Mouse (Mus musculus) CD8-positive naive resting alpha-beta T cell, adult 57 days (primary cell): ENCODE data around the gene Bad. TPM values are rescaled to one million over a fixed set of nuclear protein-coding genes. Genes with fewer than 3 reads are reported as not detected.

Experiments used
- total RNA-seq: library from RNA; stranded (reverse); gene quantifications from one replicate; pipeline ENCODE4 v1.2.4, GENCODE M21; 2023

Bad gene
- total RNA-seq: 7.8 TPM

DNA sequence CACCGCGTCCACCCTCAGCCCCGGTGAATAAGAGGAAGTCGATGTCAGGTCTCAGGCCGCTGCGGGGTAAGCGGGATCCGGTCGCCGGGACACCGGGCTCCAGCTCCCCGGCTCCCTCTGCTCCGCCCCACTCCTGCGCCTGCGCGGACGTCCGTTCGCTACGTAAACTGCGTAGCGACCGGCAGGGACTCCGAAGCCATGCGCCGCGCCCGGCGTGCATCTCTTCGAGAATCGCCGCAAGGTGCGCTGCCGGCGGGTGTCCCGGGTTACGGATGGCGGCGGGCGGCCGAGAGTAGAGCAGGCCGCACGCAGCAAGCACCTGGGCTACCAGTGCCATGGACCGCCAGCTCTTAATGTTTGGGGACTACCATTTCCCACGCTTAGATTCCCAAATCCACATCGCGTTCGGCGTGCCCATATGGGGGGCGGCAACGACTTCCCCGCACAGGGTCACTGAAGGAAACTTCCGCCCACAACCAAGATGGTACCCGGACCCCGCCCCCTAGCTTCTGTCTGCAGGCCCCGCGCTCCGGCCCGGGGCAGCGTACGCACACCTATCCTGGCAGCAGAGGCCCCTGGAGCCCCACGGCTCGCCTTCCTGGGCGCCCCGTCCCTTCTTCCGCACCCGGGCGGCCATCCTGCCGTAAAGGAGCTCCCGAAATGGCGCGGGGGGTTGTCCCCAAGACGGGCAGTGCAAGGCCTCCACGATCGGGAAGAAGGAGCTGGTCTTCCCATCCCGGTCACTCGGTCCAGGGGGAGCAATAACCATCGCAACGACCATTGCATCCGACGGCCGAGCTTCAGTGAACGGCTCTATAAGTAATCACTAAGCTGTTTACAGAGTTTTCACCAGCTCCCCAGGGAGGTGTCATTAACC lies at the start of gene Bad:
TSS of gene Bad (plus strand) at position 490 of the 877 bp plus-strand sequence.

DNA sequence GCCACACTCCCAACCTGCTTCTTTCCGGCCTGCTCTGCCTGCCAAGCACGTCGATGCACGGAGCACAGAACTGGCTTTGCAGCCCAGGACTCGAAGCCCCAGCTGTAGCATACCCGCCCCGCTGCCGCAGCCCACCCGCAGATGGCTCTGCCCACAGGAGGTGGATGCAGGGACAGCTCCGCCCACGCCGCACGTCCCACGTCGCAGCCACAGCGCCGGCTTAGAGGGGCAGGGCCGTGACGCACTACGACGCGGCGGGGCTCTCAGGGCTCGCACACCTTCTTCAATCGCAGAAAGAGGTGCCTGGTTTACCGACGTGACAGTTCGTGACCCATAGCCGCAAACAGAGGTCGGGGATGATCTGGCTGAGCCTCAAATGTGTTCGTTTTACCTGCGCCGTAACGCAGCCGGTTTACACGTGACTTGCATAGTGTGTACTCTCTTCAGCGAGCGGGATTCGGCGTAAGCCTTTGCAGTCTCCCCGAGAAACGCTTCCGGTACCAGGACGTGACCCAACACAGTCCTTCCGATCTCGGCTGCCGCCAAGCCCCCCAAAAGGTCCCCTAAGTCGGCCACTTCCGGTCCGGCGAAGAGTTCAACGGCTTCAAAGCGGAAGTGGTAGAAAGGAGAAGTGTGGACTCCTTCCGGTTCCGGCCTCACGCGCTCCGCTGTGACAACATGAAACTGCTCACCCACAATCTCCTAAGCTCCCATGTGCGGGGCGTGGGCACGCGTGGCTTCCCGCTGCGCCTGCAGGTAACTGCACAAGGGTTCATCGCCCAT lies 32.0 kb upstream of the Bad start, which contains the start of the genes Trmt112 and Prdx5:
TSS of gene Trmt112 (plus strand) at position 192 of the 783 bp plus-strand sequence.
TSS of gene Prdx5 (minus strand) at position 600 of the 783 bp plus-strand sequence.

DNA sequence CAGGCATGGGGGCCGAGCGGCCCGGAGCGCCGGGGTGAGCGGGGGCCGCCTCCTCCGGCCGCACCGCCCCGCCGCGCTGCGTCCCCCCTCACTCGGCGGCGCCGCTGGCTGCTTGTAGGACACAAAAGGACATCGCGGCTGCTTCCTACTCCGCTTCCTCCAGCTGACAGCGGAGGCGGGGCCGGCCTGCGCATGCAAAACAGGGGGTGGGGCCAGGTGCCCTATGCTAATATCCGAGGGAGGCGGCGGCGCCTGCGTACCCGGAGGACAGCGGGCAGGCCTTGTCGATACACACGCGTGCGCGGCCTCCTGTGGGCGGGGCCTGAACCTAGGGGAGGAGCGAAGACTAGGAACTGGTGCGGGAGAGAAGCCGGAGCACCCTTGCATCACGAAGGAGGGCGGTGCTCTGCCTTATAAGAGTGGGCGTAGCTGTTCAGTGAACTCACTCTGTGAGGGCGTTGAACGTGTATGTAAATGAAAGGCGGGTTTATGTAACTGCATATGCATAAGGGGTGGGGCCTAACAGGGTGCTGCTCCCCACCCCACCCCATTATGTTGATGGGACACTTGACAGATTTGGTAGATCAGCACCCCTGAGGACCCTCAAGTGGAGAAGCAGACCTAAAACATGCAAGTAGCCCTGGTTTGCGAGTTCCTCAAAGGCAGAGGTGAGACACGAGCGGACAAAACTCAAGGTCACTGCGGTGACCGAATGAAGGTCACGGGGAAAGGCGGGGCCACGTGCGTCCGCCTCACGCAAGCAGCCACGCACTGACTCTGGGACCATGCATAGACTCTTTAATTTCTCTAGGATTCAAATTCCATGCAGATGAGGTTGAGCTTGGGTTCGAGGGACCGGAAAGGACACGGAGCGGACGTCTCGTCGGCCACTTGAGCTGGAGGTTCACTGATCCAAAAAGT lies 19.8 kb upstream of the Bad start, which contains the start of gene Esrra:
TSS of gene Esrra (minus strand) at position 167 of the 921 bp plus-strand sequence.

DNA sequence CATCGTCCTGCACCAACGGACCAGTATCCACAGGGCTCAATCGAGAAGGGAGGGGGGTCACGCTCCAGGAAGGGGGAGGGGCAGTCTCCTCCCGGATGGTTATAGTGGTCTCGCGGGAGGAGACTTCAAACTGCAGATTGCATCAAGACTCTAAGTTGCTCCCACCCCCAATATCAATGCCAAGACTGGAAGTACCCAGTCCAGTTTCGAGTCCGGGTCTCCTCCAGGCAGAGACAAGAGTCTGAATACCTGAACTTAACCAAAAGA lies 16.4 kb upstream of the Bad start, which contains the start of gene Catsperz:
TSS of gene Catsperz (minus strand) at position 74 of the 267 bp plus-strand sequence.

DNA sequence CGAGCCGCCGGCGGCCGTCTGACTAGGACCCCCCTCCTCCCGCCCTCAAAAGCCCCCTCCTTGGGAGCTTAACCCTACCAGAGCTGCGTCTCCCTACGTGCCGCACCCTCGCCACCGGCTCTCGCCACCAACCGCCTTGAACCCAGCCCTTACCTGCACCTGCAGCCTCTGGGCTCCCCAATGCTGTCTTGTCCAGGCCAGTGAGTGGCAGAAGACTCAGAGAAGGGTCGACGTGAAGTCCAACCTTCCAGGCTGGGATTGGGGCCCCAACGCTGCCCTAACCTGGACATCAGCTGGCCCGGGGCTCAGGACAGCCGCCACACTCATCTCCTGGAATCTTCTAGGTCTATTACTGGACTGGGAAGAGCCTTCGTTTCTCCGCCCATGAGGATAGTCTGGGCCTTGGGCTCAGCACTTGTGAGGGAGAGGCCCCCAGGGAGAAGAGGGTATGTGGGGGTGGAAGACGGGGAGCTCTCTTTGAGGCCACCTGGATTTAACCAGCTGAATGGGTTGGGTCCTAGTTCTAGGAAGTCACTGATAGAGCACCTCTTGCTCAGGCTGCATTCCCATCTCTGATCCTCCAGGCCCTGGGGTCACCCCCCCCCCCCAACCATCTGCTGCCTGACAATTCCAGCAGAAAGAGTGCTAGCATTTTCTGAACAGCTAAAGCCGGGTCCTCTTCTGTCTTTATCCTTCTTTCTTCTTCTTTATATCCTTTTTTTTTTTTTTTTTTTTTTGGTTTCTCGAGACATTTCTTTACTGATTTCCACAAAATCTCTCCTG lies 7.3 kb upstream of the Bad start, which contains the start of gene Kcnk4:
TSS of gene Kcnk4 (minus strand) at position 321 of the 783 bp plus-strand sequence.

DNA sequence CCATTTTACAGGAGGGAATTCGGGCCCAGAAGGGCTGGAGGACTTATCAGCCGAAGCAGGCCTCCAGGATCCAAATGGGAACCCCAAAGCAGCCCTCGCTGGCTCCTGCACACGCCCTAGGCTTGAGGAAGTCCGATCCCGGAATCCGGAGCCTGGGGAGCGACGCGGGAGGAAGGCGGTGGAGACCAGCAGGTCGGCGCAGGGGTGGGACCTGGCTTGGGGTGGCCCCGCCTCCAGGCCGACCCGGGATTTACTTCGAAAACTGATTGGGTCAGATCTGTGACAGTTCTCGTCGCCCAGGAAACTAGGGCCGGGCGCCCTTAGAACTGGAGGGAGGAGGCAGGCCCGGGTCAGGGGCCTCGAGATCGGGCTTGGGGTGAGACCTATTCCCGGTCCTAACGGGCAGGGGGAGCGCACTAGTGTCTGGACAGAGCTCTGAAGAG lies 609 bp downstream of the Bad start, which contains the start of gene Gpr137:
TSS of gene Gpr137 (minus strand) at position 232 of the 443 bp plus-strand sequence.

DNA sequence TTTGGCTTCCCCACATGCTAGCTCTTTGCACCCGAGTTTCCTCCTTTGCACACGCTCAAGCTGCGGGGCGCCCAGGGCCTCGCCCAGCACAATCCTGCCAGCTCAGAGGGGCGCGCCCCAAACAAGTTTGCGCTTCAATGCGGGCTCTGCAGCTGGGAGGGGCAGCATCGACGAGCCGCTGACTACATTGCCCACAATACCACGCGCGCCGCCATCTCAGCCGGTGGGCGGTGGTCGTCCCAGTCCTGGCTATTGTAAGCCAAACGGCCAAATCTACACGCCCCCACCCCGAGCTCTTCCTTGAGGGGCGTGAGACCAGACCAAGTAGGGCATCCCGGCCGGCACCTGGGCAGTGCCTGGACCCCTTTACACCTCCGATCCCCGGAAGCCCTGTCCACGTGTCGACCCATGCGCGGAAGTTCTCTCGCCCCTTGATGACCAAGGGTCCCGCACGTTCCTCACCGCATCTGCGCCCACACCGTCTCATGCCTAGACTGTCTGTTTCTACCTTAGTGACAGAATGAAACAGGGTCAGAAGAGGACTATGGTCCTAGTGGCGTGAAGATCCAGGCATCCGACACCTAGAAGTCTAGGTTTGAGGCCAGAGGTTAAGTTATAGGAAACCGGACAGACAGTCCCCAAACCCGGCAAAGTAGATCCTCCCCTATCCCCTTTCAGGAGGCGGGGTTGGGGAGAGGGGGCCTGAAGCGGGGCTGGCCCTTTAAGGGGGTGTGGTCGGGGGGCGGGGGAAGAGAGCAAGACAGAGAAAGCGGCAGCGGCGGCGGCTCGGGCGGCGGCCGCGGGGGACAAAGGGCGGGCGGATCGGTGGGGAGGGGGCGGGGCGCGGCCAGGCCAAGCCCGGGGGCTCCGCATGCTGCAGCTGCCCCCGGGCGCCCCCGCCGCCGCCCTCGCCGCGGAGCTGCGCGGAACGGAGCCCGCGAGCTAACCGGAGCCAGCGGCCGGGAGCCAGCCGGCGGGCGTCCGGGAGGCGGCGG lies 32.8 kb downstream of the Bad start, which contains the start of gene Ppp1r14b:
TSS of gene Ppp1r14b (plus strand) at position 758 of the 995 bp plus-strand sequence.

DNA sequence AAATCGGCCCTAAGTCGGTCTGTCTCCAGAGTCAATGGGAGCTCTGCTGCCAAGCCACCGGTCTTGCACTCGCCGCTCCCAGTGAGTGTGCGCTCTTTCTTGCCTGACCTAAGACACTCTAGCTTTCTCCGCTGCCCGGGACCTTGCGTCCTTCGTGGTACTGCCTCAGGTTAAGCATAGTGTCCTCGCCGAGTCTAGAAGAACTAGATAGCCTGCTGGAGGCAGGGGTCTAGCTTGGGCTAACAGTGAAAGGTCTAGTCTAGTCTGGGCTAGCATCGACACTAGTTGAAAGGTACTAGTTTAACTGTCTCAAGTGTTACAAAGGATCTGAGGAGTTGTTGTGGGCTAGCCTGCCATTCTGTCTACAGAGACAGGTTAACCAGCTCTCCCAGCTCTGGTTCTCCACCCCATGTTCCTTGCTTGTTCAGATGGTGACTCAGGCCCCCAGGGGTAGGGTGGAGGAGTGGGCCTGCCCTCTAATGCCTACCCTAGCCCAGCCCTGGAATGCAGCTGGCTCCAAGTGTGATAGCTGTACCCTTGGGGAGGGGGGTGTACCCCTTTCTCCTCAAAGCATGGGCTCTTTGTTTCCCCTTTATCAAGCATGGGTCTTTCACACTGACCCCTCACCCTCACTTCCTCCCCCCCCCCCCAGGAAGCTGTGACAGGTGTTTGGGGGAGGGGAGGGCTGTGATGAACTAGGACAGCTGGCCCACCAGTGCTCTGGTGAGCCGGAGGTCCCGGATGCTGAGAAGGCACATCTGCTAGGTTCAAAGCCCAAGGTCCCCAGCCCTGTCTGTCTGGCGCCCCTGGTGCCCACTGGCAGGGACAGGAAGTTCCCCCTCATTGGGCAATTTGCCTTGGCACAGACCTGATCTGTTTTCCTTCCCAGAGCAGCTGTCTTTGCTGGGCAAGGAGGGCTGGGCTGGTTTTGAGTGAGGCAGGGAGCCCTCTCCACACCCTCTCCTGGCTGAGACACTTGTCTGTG lies 34.2 kb downstream of the Bad start, which contains the start of gene Plcb3:
TSS of gene Plcb3 (minus strand) at position 934 of the 985 bp plus-strand sequence.

DNA sequence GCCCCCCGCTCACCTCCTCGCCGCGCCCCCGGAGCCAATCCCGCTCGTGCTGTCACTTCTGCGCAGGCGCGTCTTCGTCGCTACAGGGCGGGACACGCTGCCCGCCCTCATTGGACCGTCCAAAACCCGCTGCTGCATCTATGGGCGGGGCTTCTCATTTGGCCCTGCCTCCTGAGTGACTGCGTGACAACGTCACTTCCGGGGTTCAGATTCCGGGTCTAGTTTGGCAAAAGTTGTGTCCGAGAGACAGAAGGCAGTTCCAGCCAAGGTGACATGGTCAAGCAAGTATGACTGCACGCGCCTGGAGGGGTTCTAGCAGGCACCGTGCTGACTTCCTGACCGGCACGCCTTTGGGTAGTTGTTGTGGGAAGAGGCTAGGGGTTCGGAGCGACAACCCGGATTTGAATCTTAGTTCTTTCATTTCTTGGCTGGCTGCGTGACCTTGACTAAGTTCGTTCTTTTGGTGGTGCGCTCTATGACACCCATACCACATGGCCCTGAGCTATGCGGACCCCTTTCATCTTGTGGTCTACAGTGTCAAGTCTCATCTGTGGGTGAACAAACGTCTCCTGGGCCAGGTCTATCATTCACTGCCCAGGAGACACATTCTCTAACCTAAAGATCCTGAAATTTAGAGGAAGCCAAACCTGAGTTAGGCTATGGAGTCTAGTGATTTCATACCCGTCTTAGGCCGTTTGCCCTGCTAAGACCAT lies 38.9 kb downstream of the Bad start, which contains the start of gene Fkbp2:
TSS of gene Fkbp2 (minus strand) at position 121 of the 713 bp plus-strand sequence.

DNA sequence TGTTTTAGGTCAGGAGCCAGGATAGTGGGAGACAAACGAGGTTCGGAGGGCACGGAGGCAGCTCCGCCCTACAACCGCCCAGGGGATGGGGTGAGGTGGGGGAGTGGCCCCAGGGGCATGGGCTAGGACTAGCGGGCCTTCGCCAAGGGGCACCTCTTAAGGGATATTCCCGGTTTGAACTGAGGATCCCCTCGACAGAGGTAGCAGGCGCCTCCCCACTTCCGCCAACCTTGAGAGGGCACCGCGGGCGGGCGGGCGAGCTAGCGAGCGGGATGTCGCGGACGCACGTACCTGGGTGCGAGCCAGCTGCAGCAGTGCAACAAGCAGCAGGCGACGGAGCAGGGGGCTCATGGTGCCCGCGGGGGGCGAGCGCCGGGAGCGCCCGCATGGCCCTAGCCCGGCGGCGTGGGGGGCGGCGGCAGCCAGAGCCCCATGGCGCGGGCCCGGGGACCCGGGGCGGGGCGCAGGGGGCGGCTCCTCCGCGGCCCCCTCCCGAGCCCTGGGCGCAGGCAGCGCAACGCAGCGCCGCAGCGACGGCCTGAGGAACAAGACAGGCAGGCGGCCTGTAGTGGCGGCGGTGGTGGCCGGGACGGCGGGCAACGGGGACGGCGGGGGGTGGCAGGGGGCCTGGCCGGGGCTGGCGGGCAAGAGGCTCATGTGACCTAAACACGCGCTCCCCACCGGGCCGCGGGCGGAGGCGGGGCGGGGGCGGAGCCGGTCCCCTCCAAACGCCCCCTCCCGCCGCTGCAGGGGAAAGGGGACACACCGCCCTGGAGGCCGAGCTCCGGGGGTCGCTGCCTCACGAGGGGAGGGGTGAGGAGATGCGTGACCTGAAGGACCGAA lies 45.6 kb downstream of the Bad start, which contains the start of gene Vegfb:
TSS of gene Vegfb (minus strand) at position 591 of the 843 bp plus-strand sequence.

DNA sequence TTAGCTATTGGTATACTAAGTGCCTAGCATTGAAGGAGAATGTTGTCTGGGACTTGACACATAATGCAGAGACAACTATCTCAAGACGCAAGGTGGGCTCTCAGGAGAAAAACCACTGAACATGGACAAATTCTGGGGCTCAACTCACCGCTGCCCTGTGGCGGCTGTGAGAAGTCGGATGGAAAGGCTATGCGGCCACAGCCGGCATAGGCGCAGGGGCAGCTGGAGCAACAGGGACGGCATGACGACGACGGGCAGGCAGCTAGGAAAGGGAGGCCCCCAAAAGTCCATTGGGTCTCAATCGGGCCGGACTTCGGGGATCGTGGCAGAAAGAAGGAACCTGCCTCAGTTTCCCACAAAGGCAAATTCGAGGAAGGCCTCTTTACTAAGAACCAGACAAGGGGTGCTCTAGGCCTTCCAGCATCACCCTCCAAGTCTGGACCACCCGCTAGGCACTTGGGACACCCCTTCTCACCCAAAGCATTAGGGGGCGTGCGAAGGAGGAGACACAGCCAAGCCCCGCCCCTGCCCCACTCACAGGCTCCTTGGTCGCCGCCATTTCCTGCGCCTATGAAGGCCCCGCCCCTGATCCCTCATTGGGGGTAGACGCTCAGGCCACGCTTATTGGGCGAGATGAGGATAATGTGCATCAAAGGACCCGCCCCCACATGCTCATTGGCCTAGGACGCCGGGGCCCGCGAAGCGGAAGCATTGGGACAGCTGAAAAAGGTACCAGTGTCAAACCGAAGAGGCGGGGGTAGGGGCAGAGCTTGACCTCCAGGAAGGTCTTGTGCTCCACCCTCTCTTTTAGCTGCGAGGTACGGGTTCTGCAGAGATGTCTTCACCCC lies 50.6 kb downstream of the Bad start, which contains the start of gene Dnajc4:
TSS of gene Dnajc4 (minus strand) at position 562 of the 848 bp plus-strand sequence.

DNA sequence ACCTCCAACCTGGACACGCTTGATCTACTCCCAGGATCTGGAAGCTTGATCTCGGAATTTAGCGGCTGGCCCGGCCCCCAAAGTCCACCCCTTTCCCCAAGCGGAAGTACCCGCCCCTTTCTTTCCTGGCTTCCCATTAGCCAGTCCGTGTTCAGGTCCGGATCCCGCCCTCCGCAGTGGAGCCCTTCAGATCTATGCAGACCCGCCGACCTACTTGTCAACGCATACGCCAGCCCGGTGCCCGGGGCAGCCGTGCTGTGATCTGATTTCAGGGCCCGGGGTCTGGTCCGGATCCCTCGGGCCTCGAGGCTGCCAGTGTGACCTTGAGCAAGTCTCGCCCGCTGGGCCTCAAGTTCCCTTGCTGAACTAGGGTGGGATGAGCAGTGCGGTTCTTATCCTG lies 54.3 kb downstream of the Bad start, which contains the start of the genes Nudt22 and Trpt1:
TSS of gene Nudt22 (minus strand) at position 112 of the 400 bp plus-strand sequence.
TSS of gene Trpt1 (plus strand) at position 126 of the 400 bp plus-strand sequence.

